In the genomic region with DNA sequence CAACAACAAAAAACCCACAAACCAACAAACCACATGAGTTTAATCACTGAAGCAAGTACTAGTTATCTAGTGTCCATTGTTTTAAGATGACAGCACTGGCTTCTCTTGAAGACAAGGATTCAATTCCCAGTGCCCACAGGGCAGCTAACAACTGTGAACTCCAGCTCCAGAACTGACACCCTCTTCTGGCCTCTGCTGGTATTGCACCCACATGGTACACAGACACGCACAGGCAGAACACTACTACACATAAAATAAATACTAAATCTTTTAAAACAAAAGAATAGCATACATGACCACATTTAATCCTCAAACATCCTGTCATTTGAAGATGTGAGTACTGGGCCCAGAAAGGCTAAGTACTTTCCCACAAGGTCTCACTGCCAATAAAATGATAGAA, we compare ENCODE assay signal across 14 mouse cellular contexts. TPM values are rescaled to one million over a fixed set of nuclear protein-coding genes. Genes with fewer than 3 reads are reported as not detected.
DNase-seq lines count a peak whose midpoint lies in the region; ATAC-seq and TF ChIP-seq lines count a peak whose summit lies in the region.
"Had no signal": no experiment of that assay in that cellular context is flagged by ENCODE, and none has a peak within 500 bp of the region (broad histone marks: within the 10 kb centered on the region; RNA-seq: fewer than 3 reads in every experiment).

No protein-coding gene starts in this region.

- H3K36me3 ChIP-seq in forebrain, postnatal 0 days (ENCODE audit: insufficient read depth), result peaks cover 19% of the 10 kb centered on the region
- no peaks in the 10 kb centered on the region; the same call in 1 of the 2 replicates for H3K36me3 ChIP-seq in forebrain, embryonic 11.5 days (ENCODE audit: control insufficient read depth, insufficient read depth, low read length)
- H3K36me3 ChIP-seq in liver, embryonic 14.5 days (replicated peaks; ENCODE audit: control insufficient read depth, insufficient read depth, low read depth), result no peaks in the 10 kb centered on the region; the same call in 1 of the 2 replicates
- H3K36me3 ChIP-seq in embryonic facial prominence, embryonic 10.5 days (replicated peaks), result peaks cover 27% of the 10 kb centered on the region

- DNase-seq in forebrain, postnatal 0 days, result no peak
- DNase-seq in forebrain, embryonic 11.5 days (ENCODE audit: low spot score), result no peak
- no peak for DNase-seq in liver, embryonic 14.5 days (ENCODE audit: low read depth in 3 of 3, low spot score in 3 of 3)
- no peak for DNase-seq in liver
- DNase-seq in CD4-positive helper T cell, adult 2 months (ENCODE audit: low read depth, low spot score), result peak; percentile 27
- DNase-seq in embryonic facial prominence, embryonic 10.5 days (ENCODE audit: low spot score), result peak; percentile 39
- DNase-seq in urinary bladder, postnatal 10 days (ENCODE audit: low spot score), result no peak
- no peak for DNase-seq in neural tube, embryonic 10.5 days (ENCODE audit: extremely low spot score, low spot score)

- 0 out of 2 replicates have a peak, but pooled peaks cover 9% of the 10 kb centered on the region for H3K4me1 ChIP-seq in forebrain, postnatal 0 days (ENCODE audit: insufficient read depth)
- H3K4me1 ChIP-seq in forebrain, embryonic 11.5 days (replicated peaks; ENCODE audit: control insufficient read depth, insufficient read depth, low read length), result peaks cover 15% of the 10 kb centered on the region
- H3K4me1 ChIP-seq in liver, embryonic 14.5 days (replicated peaks; ENCODE audit: control insufficient read depth in 2 of 2, insufficient read depth in 2 of 2, low read length in 1 of 2), result peaks cover 6% of the 10 kb centered on the region in 2 experiments; a peak in 3 of 4 replicates
- peaks cover 42% of the 10 kb centered on the region for H3K4me1 ChIP-seq in embryonic facial prominence, embryonic 10.5 days

- no peak overlapping the region for H3K9ac ChIP-seq in forebrain, postnatal 0 days
- H3K9ac ChIP-seq in forebrain, embryonic 11.5 days (ENCODE audit: low read length), result no peak overlapping the region
- H3K9ac ChIP-seq in liver, embryonic 14.5 days (replicated peaks), result no peak overlapping the region
- H3K9ac ChIP-seq: embryonic facial prominence, embryonic 15.5 days had no signal

- H3K4me2 ChIP-seq in forebrain, postnatal 0 days (ENCODE audit: low read depth), result no peak overlapping the region
- no peak overlapping the region for H3K4me2 ChIP-seq in forebrain, embryonic 11.5 days (ENCODE audit: low read depth, low read length, severe bottlenecking)
- H3K4me2 ChIP-seq in liver, embryonic 14.5 days (ENCODE audit: low read depth), result no peak overlapping the region

- WGBS in forebrain, postnatal 0 days, result 100% methylated on average over 1 of the region's 1 CpGs
- 98% methylated on average over 1 of the region's 1 CpGs for WGBS in forebrain, embryonic 11.5 days
- WGBS in liver, embryonic 14.5 days (ENCODE audit: insufficient replicate concordance), result 90% methylated on average over 1 of the region's 1 CpGs
- 98% methylated on average over 1 of the region's 1 CpGs for WGBS in embryonic facial prominence, embryonic 10.5 days

- H3K9me3 ChIP-seq in forebrain, postnatal 0 days (ENCODE audit: low read length), result no peaks in the 10 kb centered on the region
- no peaks in the 10 kb centered on the region for H3K9me3 ChIP-seq in forebrain, embryonic 11.5 days (ENCODE audit: control insufficient read depth, low read length)
- no peaks in the 10 kb centered on the region for H3K9me3 ChIP-seq in liver, embryonic 14.5 days (ENCODE audit: control insufficient read depth, low read length)
- no peaks in the 10 kb centered on the region for H3K9me3 ChIP-seq in embryonic facial prominence, embryonic 10.5 days
- H3K9me3 ChIP-seq: embryonic facial prominence, embryonic 15.5 days had no signal

- TF ChIP-seq CTCF in forebrain, postnatal 0 days (IDR thresholded peaks at IDR 0.05; ENCODE audit: low read depth), result peak; percentile 58
- peak; percentile 65 for TF ChIP-seq CTCF in liver, embryonic 14.5 days (IDR thresholded peaks at IDR 0.05; ENCODE audit: low read depth)

- H3K4me3 ChIP-seq in forebrain, postnatal 0 days (ENCODE audit: low read depth, low read length), result no peak overlapping the region
- H3K4me3 ChIP-seq in forebrain, embryonic 11.5 days (ENCODE audit: low read depth, low read length), result no peak overlapping the region
- H3K4me3 ChIP-seq in liver, embryonic 14.5 days (ENCODE audit: insufficient read depth in 1 of 2, low read depth in 2 of 2, low read length in 2 of 2), result no peak overlapping the region
- no peak overlapping the region for H3K4me3 ChIP-seq in embryonic facial prominence, embryonic 10.5 days

- no peak overlapping the region for H3K27ac ChIP-seq in forebrain, postnatal 0 days (ENCODE audit: low read depth, low read length)
- H3K27ac ChIP-seq in forebrain, embryonic 11.5 days (ENCODE audit: low read depth, low read length), result no peak overlapping the region
- no peak overlapping the region for H3K27ac ChIP-seq in liver, embryonic 14.5 days
- no peak overlapping the region for H3K27ac ChIP-seq in embryonic facial prominence, embryonic 10.5 days (replicated peaks)

- H3K27me3 ChIP-seq in forebrain, postnatal 0 days (ENCODE audit: insufficient read depth, low read length), result no peaks in the 10 kb centered on the region
- no peaks in the 10 kb centered on the region for H3K27me3 ChIP-seq in forebrain, embryonic 11.5 days (ENCODE audit: control insufficient read depth, insufficient read depth, low read length)
- H3K27me3 ChIP-seq in liver, embryonic 14.5 days (ENCODE audit: control insufficient read depth, insufficient read depth, low read length), result no peaks in the 10 kb centered on the region
- no peaks in the 10 kb centered on the region for H3K27me3 ChIP-seq in embryonic facial prominence, embryonic 10.5 days (replicated peaks; ENCODE audit: low read depth, poor library complexity, severe bottlenecking)
- H3K27me3 ChIP-seq: embryonic facial prominence, embryonic 15.5 days had no signal

- no peak for ATAC-seq in forebrain, postnatal 0 days
- no peak for ATAC-seq in forebrain, embryonic 11.5 days (replicated peaks; ENCODE audit: low FRiP score)
- ATAC-seq in liver, embryonic 14.5 days (ENCODE audit: insufficient read depth), result no peak
- ATAC-seq: intestine, embryonic 16.5 days had no signal

- no peak for TF ChIP-seq EP300 in liver, embryonic 14.5 days (IDR thresholded peaks at IDR 0.05; ENCODE audit: low read depth)

RNA-seq across cellular contexts. Expression of gene Mrpl14, which starts 4.5 kb away (rescaled TPM):
- total RNA-seq in forebrain, postnatal 0 days (2014; rRNA removed), result 25.3 and 40.2 TPM in 2 replicates
- polyA plus RNA-seq in forebrain, postnatal 0 days (2015; fragmentation: Nextera tagmentation; extraction: Ambion mirVana), result 98.6 and 120 TPM in 2 replicates
- 107 and 108 TPM in 2 replicates for polyA plus RNA-seq in forebrain, embryonic 11.5 days (2014; fragmentation: Nextera tagmentation; extraction: Ambion mirVana)
- polyA plus RNA-seq in liver, embryonic 14.5 days (2012; rRNA removed), result 60.8 and 82.6 TPM in 2 replicates
- polyA plus RNA-seq in liver, embryonic 14.5 days (2014; fragmentation: Nextera tagmentation; extraction: Ambion mirVana), result 142 and 148 TPM in 2 replicates
- 156 and 170 TPM in 2 replicates for polyA plus RNA-seq in embryonic facial prominence, embryonic 10.5 days (2016; fragmentation: Nextera tagmentation; extraction: Ambion mirVana)

RNA-seq across cellular contexts. Expression of gene Tmem63b, which starts 5.1 kb away (rescaled TPM):
- total RNA-seq in forebrain, postnatal 0 days (2014; rRNA removed), result 198 and 228 TPM in 2 replicates
- 109 and 131 TPM in 2 replicates for polyA plus RNA-seq in forebrain, postnatal 0 days (2015; fragmentation: Nextera tagmentation; extraction: Ambion mirVana)
- 49.8 and 54.5 TPM in 2 replicates for polyA plus RNA-seq in forebrain, embryonic 11.5 days (2014; fragmentation: Nextera tagmentation; extraction: Ambion mirVana)
- polyA plus RNA-seq in liver, embryonic 14.5 days (2012; rRNA removed), result 10.4 and 11.0 TPM in 2 replicates
- polyA plus RNA-seq in liver, embryonic 14.5 days (2014; fragmentation: Nextera tagmentation; extraction: Ambion mirVana), result 4.1 and 5.4 TPM in 2 replicates
- polyA plus RNA-seq in embryonic facial prominence, embryonic 10.5 days (2016; fragmentation: Nextera tagmentation; extraction: Ambion mirVana), result 41.6 and 51.6 TPM in 2 replicates

RNA-seq across cellular contexts. Expression of gene Capn11, which starts 22.5 kb away (rescaled TPM):
- 0.85 and 1.3 TPM in 2 replicates for total RNA-seq in forebrain, postnatal 0 days (2014; rRNA removed)
- polyA plus RNA-seq in forebrain, postnatal 0 days (2015; fragmentation: Nextera tagmentation; extraction: Ambion mirVana), result 0.06 and 1.5 TPM in 2 replicates
- polyA plus RNA-seq in forebrain, embryonic 11.5 days (2014; fragmentation: Nextera tagmentation; extraction: Ambion mirVana), result 0.44 and 0.69 TPM in 2 replicates
- polyA plus RNA-seq in liver, embryonic 14.5 days (2012; rRNA removed), result not detected in 2 replicates
- not detected in 2 replicates for polyA plus RNA-seq in liver, embryonic 14.5 days (2014; fragmentation: Nextera tagmentation; extraction: Ambion mirVana)
- polyA plus RNA-seq in embryonic facial prominence, embryonic 10.5 days (2016; fragmentation: Nextera tagmentation; extraction: Ambion mirVana), result 0.81 and 0.84 TPM in 2 replicates
- total RNA-seq: ES-E14; granulocyte monocyte progenitor cell, adult 5-6 weeks had no signal

RNA-seq across cellular contexts. Expression of gene 1600014C23Rik, which starts 52.1 kb away (rescaled TPM):
- not detected in 2 replicates for total RNA-seq in forebrain, postnatal 0 days (2014; rRNA removed)
- not detected in 2 replicates for polyA plus RNA-seq in forebrain, postnatal 0 days (2015; fragmentation: Nextera tagmentation; extraction: Ambion mirVana)
- 0.55 and 0.99 TPM in 2 replicates for polyA plus RNA-seq in forebrain, embryonic 11.5 days (2014; fragmentation: Nextera tagmentation; extraction: Ambion mirVana)
- polyA plus RNA-seq in liver, embryonic 14.5 days (2012; rRNA removed), result not detected in 2 replicates
- not detected in 2 replicates for polyA plus RNA-seq in liver, embryonic 14.5 days (2014; fragmentation: Nextera tagmentation; extraction: Ambion mirVana)
- not detected in 2 replicates for polyA plus RNA-seq in embryonic facial prominence, embryonic 10.5 days (2016; fragmentation: Nextera tagmentation; extraction: Ambion mirVana)
- total RNA-seq: ES-E14; granulocyte monocyte progenitor cell, adult 5-6 weeks; megakaryocyte-erythroid progenitor cell, adult 5-6 weeks had no signal
- polyA plus RNA-seq: embryonic facial prominence, embryonic 15.5 days; stomach, embryonic 16.5 days had no signal

Comparison
In these comparisons a context has a peak if more than half of its experiments do, and no peak if none do; other contexts are left out.
1. DNase-seq: peak in CD4-positive helper T cell, adult 2 months (single experiment) and embryonic facial prominence, embryonic 10.5 days (single experiment); none in forebrain, postnatal 0 days (single experiment), forebrain, embryonic 11.5 days (single experiment), liver, embryonic 14.5 days (0 of 3), liver (single experiment), urinary bladder, postnatal 10 days (single experiment) and neural tube, embryonic 10.5 days (single experiment).